Mouse (Mus musculus) heart, postnatal 10 days (tissue): Measurements from ENCODE around the gene Tmem218. TPM values are rescaled to one million over a fixed set of nuclear protein-coding genes. Genes with fewer than 3 reads are reported as not detected.

ENCODE experiments used
- total RNA-seq, 2 experiments: library from RNA; stranded (reverse); gene quantifications; 2 replicates each; pipeline ENCODE4 v1.2.3; 2021

Tmem218 gene
- total RNA-seq, 2 experiments from 2014 or later, result 6.2 to 6.4 TPM

Other genes with a start within 250 kb of the Tmem218 start
- gene Pknox2, start 60.8 kb upstream of the Tmem218 start, total RNA-seq, result 1 to 10 TPM; 5.2 to 5.8 TPM
- gene Slc37a2, start 47.5 kb downstream of the Tmem218 start, total RNA-seq, result 1 to 10 TPM; 1.4 to 2.1 TPM
- gene Ccdc15, start 140.2 kb downstream of the Tmem218 start, total RNA-seq, result 1 to 10 TPM; 2.3 to 2.9 TPM
- gene Hepacam, start 159.1 kb downstream of the Tmem218 start, total RNA-seq, result under 1 TPM in 1 of 2 experiments, not detected in 1; 0.24 TPM
- 10 to 100 TPM; 40.9 to 50.6 TPM for gene Robo4, start 193.7 kb downstream of the Tmem218 start, total RNA-seq
- not detected for gene Robo3, start 225.0 kb downstream of the Tmem218 start, total RNA-seq